Mouse (Mus musculus) inflammation-experienced regulatory T-cells, adult 6 months (primary cell): ENCODE measurements around the gene Sirt3. TPM values are rescaled to one million over a fixed set of nuclear protein-coding genes. Genes with fewer than 3 reads are reported as not detected.
"Not testable (repeated sequence)": the region's sequence is repeated elsewhere in the genome, so short reads cannot be mapped to it uniquely, and the experiment has no call there.

Source experiments
- ATAC-seq: one replicate; pipeline ENCODE4 v1.8.0; 2017
- polyA plus RNA-seq, 3 experiments: library from polyadenylated mRNA; unstranded; fragments of 100-300 nt; shearing (Covaris generic); gene quantifications; one replicate each; pipeline ENCODE4 v1.2.1; 2017

Sirt3 gene
- polyA plus RNA-seq, 3 experiments from 2014 or later: 9.1 to 10.8 (median 10.6) TPM

DNA sequence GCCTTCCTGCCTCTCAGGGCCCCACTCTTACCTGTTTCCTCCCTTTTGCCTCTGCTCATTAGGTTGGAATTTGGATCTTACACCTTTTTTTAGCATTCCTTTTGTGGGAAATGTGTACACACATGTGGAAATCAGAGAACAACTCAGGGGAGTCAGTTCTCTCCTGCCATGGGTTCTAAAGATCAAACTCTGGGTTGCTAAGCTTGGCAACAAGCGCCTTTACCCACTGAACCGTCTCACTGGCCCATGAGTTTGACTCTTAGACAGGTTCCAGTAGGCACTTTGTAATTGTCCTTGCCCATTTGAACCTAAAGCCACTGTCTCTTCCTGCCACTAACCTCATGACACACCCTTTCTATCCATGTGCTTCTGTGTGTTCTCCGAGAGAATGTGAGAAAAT lies 12.5 kb upstream of the Sirt3 start:
- no peak for ATAC-seq

DNA sequence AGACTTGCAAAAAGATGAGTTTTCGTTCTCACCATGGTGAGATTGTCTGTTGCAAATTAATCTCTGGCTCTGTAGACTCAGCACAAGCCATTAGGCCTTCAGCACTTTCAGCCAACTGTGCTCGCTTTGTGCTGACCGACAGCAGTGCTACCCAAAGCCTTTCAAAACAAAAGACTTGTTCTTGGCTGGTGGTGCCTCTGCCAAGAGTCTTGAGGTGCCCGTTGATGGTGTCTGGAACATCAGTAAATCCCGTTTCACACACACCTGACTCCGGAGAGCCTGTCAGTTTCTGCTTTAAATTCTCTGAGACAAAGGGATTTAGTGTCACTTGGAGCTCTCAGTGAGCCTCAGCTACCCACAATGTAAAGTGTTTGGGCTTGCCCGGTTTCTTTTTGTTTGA lies 11.9 kb upstream of the Sirt3 start:
- ATAC-seq: no peak

DNA sequence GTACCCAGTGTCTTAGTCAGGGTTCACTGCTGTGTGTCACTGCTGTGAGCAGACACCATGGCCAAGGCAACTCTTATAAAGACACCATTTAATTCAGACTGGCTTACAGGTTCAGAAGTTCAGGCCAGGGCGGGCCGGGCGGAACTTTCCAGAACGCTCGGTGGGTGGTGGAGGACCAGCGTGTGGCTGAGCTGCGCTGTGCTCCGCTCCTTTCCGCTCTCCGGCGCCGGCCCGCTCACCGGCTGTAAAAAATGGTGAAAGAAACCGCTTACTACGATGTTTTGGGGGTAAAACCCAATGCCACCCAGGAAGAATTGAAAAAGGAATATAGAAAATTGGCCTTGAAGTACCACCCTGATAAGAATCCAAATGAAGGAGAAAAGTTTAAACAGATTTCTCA lies 8.5 kb upstream of the Sirt3 start:
- ATAC-seq: not testable (repeated sequence)

DNA sequence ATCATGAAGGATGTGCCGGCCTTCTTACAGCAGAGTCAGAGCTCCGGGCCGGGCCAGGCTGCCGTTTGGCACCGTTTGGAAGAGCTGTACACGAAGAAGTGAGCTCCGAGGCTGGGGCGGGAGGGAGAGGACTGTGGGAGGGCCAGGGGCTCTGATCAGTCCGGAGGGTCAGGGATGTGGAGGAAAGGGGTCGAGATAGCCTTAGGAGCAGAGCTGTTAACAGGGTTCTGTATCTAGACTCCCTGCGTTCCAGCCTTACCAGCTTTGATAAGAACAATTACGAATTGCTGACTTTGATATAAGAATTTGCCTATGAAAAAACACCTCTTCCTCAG lies 327 bp upstream of the Sirt3 start:
- no peak for ATAC-seq

DNA sequence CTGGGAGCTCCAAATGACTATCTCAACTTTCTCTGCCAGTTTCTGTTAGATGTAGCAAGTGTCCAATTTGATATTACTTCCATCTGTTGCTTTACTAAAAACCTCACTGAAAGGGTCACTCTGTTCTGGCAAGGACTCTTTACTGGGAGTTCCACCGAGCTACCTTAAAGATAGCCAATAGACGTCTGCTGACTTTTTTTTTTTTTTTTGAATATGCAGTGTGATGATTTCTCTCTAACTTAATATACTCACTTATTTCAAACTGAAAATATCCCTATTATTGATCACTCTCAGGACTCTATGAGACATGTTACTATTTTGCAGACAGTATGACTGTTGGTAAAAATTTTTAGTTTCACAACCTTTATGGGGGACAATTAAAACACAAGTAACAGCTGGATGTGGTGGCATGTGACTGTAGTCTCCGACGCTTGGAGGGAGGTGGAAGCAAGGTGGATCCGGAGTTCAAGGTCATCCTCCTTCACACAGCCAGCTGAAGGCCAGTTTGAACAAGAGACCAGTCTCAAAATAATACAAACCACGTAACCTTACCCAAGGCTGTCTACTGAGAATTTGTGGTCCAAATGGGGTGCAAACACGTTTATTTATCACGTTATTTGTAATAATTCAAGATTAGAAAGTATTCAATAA lies 1.1 kb downstream of the Sirt3 start:
- no peak for ATAC-seq

DNA sequence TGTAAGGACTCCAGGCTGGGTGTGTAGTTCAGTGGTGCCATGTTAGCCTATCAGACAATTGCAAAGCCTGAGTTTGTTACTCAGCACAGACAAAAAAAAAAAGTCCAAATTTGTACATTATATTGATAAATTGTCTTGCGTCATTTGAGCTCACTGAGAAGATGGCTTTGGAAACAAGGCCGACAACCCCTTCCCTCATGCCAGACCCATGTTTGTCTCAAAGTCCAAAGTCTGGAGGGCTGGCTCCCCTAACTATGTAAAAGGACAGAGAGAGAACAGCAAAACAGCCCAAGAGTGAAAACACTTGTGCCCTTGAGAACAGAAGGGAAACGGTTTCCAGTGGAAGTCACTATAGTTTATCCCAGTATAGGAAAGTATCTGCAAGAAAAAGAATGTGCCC lies 1.7 kb downstream of the Sirt3 start:
- ATAC-seq: no peak

DNA sequence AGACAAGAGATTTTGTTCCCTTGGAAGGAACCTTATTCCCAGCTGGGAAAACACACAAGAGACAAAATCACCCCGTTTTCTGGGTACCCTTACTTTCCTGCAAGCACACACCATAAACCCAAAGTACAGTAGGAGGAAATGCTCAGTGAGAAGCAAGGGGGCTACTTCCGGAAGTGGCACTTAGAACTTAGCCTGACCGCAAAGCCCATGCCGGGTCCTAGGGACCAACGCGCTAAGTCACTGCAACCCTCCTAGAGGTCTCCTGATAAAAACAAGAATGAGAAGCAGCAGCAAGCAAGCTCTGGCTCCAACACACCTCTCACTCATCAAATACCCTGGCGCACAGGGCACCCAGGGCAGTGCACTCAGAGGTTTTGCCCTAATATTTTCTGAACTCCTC lies 2.8 kb downstream of the Sirt3 start:
- no peak for ATAC-seq

DNA sequence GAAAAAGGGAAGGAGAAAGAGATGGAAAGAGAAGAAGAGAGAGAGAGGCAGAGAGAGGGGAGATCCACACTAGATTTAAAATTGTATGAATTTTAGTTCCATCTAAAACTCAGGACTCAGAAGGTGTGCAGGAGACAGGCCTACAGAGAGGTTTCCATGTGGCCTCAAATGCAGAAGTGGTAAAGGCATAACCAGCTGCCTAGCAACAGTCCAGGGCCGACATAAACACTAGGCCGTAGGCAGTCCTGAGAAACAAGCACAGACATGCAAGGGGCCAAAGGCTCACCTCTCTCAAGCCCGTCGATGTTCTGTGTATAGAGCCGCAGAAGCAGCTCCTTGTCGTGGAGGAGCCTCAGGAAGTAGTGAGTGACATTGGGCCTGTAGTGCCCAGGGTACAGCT lies 4.7 kb downstream of the Sirt3 start:
- no peak for ATAC-seq

DNA sequence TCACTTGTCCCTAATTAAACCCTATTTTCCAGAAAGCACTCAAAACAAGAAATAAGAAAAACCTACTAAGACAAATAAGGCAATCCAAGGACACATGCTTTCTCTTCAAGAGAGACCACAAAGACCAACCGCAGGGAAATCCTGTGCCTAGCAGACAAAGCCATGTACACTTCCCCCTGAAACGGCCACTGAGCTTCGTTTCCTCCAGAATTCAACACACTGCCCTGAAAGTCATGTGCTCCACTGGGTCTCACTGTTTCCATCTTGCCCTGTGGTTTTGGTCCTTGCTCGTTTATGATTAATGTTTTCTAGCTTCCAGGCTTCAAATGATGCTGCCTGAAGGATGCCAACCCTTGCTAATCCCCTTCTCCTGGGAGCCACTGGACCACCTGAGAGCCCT lies 7.9 kb downstream of the Sirt3 start:
- ATAC-seq: no peak

DNA sequence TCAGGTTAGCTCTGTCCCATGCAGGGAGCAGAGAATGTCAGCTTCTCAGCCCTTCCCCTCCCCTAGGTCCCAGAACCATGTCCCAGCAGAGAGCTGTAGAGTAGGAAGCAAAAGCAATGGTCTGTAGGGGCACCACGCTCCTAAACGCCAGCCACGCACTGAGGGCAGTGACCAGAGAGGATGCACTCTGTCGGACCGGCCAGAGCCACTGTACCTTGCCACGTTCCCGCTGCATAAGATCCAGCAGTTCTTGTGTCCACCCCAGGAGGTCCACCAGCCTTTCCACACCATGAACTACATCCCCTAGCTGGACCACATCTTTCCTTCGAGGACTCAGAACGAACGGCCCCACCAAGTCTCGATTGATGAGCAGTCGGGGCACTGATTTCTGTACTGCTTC lies 17.3 kb downstream of the Sirt3 start:
- no peak for ATAC-seq

DNA sequence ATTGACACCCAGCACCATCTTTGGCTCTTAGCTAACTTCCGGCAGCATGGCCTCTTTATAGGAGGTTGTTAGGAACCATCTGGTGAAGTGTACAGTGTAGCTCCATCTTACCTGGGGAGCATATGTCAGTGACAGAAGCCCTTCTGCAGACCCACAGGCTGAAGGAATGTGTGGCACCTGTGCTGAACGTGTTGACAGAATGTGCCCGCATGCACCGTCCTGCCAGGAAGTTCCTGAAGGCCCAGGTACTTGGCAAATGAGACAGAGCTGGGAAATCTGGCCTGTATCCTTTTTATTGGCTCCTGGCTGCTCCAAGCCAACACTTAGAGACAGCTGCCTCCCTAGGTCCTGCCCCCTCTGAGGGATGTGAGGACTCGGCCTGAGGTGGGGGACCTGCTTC lies 21.4 kb downstream of the Sirt3 start:
- no peak for ATAC-seq

DNA sequence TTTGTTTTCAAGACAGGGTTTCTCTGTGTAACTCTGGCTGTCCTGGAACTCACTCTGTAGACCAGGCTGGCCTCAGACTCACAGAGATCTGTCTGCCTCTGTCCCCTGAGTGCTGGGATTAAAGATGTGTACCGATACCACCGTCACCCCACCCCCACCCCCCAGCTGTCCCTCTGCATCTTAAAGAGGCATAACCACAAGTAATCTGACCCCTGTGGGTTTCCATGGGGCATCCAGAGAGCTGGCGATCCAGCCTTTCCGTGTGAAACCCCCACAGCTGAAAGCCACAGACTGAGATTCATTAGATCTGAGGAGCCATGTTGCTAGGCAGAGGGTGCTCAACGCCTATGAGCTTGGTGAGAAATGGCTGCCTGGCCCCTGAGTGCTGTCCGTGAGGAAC lies 22.1 kb downstream of the Sirt3 start:
- ATAC-seq: no peak

DNA sequence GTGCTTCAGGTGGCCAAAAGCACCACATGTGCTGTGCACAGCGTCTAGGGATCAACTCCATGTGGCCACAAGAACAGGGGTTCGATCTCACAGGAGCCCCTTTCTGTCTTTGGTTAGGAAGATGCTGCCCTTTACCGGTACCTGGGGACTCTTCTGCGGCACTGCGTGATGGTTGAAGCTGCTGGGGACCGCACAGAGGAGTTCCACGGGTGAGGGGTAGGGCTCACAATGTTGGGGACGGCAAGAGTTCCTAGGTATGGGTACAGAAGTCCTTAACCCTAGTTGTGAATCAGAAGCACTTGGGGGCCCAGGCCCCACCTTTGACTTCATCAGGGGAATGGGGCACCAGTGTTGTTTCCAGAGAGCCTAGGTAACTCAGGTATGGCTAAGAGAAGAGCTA lies 23.4 kb downstream of the Sirt3 start:
- ATAC-seq: no peak

DNA sequence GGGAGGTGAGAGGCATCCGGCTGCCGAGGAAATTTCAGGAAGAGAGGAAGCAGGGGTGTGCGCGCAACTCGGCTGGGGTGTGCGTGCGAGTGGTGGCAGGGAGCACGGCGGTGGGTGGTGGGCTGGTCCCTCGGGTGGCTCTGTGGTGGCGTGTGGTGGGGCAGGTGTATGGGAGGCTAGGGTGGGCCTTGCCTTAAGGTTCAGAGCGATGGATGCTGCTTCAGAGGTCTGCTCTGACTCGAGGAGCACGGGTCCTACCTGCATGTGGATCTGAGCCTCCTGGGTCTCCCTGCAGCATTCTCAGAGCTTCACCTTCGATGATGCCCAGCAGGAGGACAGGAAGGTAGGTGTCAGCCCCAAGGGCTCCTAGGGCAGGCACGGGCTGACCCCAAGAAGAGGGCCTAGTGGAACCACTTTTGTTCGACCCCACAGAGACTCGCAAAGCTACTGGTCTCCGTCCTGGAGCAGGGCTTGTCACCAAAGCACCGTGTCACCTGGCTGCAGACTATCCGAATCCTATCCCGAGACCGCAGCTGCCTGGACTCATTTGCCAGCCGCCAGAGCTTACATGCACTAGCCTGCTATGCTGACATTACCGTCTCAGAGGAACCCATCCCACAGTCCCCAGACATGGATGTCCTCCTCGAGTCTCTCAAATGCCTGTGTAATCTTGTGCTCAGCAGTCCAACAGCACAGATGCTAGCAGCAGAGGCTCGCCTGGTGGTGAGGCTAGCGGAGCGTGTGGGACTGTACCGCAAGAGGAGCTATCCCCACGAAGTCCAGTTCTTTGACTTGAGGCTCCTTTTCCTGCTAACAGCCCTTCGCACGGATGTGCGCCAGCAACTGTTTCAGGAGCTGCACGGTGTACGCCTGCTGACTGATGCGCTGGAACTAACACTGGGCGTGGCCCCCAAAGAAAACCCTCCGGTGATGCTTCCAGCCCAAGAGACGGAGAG lies 24.3 kb downstream of the Sirt3 start, which contains the start of gene Bet1l:
Gene Bet1l, minus strand, starts transcription at position 28 of the 956 bp plus-strand sequence.
- peak; percentile 26 for ATAC-seq

DNA sequence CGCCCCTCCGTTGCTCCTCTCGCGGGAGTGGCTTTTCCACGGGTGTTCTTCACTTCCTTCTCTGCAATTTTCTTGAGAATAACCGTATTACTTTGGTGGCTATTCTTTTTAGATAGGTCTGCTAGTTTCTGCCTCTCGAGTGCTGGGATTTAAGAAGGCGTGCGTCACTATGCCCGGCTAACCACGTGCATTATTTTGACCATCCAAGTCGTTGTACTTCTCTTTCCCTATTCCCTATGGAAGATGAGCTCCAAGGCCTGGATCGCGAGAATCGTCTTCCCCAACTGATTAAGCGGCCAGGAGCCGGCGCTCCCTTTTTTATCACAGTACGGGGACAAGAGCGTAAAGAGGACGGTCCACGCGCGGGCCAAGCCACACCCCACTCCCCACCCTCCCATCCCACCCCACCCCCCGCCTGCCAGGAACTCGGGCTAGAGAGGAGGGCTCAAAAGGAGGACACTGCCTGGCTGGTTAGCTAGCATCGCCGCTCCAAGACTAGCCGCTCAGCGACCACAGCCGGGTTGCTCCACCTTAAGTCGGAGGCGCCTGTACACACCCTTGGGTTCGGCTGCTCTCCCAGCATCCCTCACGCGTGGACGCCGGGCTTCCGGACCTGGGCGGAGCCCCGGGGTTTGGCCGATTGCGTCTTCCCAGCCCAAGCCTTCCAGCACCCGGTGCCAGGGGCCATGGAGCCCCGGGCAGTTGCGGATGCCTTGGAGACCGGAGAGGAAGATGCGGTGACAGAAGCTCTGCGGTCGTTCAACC lies 25.1 kb downstream of the Sirt3 start, which contains the start of gene Ric8a:
Gene Ric8a, plus strand, starts transcription at position 173 of the 765 bp plus-strand sequence.
- peak; percentile 65 for ATAC-seq

DNA sequence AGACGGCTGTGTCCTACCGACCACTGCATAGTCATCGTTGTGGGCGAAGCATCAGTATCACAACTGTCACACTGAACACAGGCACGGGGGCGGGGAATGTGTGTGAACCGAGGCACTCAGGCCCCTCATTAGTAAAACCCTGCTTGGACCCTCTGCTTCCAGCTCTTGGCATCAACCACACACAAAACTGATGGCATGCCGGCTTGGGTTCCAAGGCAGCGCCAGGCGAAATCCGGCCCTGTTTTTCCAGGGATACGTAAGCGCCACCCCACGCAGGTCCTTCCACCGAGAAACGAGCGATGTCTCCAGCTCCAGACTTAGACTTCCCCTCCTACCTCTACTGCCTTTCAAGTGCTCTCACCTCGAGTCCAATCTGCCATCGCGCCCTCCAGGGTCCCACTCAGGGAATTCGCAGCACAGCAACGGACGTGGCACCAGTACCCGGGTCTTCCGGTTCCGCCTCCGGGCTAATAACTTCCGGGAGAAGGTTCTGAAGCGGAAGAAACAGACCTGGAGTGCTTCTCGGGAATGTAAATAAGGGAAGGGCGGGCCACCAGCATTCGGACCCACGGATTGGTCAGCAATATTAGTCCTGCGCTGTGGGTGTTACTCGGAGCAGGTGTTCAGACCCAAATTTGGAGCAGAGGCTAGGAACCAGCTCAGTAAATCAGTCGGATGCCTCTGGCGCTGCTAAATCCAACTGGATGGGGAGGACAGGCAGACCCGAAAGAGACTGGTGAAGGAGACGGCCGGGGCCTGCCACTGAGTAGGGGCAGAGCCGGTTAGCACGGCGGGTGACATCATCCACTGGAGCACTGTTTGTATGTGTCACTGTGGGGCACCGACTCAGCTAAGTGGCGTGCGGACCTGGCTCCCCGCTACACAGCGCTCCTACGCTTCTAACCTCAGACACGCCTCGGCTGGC lies 26.0 kb downstream of the Sirt3 start, which contains the start of gene Gm45785:
Gene Gm45785, minus strand, starts transcription at position 472 of the 925 bp plus-strand sequence.
- peak; percentile 71 for ATAC-seq

DNA sequence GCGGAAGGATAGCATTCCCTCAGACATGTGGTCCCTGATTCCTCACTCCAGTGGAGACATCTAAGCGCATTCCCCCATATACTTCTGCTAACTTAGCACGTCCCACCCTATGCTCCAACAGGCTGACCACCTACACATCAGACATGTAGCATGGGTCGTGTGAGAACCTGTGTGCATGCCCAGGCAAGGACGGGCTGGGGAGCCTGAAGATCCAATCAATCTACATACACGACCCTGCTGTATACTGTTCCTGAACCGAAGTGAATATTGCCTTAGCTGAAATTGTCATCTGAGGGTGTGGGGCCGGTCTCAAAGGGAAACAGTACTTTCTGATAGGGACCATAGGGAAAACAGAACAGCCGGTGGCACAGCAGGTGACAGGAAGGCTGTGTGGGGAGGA lies 26.9 kb downstream of the Sirt3 start:
- no peak for ATAC-seq

DNA sequence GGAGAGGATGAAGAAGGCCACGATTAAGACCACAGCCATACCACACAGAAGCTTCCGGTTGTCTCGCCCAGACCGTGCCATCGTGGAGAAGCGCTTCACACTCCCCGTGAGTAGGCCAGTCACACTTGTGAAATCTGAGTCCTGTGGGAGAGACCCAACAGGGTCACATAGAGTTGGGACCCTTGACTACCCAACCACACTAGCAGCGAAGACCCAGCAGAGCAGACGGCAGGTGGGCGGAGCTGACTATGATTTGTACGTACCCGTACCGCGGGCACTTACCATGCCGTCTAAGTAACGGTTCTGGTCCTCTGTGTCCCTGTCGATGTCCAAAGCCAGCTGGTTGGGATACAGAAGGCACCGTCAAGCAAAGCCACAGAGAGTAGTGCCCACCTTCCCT lies 27.6 kb downstream of the Sirt3 start:
- ATAC-seq: no peak

DNA sequence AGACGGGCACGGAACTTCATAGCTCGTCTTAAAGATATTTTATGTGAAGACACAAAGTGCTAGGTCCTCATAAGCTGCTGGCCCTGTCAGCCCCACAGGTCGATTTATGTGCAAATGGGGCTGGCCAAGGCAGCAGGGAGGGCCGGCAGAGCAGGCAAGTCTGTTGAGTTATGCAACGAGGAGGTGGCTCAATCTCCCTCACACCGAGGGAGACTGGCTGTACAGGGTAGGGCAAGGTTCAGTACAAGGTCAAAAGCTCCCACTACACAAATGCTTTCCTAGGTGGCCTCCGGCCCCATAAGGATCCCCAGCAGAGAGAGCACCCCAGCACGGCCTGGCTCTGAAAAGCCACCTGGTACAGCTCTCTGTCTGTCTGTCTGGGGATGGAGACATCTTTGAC lies 28.7 kb downstream of the Sirt3 start:
- ATAC-seq: no peak

DNA sequence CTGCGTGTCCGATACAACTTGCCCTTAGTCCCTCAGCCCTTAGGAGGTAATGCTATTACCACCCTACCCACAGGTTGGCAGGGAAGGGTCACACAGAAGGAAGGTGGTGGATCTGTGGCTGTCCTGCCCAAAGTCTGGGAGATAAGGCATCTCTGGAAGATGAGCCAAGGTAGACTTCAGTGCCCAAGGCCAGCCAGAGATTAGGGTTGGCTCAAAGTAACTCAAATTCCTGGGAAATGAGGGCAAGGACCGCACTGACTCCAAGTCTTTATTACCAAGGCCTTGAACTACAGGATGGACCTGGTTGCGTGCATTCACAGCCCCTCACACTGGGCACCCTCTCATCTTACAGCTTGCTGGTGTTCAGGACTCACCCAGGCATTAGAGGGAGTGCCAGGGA lies 30.2 kb downstream of the Sirt3 start:
- no peak for ATAC-seq

DNA sequence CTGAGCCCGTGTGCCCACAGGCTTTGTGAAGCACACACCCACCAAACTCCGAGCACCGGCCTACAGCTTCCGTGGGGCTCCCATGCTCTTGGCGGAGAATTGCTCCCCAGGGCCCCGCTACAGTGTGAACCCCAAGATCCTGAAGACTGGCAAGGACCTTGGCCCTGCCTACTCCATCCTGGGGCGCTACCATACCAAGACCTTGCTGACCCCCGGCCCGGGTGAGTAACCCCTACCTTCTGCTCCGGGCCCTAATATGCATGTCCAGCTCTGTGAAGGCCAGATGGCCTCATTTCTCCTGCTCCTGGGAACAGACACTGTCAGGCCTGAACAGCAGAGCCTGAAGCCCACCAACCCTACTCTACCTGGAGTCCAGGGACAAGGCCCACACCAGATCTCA lies 33.5 kb downstream of the Sirt3 start:
- ATAC-seq: no peak
